In the genomic region with DNA sequence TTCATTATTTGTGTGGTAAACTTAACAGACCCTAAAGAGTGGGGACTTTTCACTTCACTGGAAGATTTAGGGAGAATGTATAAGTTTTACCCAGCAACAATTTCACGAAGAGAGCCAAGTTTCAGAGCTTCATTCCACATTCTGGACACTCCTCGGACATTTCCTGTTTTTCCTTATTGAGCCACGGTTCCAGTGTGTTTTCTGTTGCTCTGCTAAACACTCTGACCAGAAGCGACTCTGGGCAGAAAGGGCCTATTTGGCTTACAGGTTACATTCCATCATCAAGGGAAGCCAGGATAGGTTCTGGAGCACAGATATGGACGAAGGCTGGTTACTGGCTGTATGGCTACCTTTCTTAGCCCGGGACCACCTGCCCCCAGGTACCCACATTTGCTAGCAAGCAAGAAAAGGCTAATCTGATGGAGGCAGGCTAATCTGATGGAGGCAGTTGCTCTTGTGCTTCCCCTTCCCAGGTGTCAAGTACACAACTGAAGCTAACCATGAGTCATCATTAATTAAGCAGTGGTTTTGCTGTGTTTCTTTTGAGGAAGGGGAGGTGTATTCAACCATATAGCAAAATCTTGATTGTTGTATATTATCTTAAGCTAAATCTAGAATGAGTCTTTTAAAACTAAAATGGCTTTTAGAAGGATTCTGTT, we compare ENCODE assay signal across 8 mouse cellular contexts. TPM values are rescaled to one million over a fixed set of nuclear protein-coding genes. Genes with fewer than 3 reads are reported as not detected.
DNase-seq lines count a peak whose midpoint lies in the region; ATAC-seq and TF ChIP-seq lines count a peak whose summit lies in the region.

No protein-coding gene starts in this region.

- WGBS in neural tube, embryonic 14.5 days, result 69% methylated on average over 6 of the region's 6 CpGs

- no peaks in the 10 kb centered on the region for H3K36me3 ChIP-seq in neural tube, embryonic 14.5 days (ENCODE audit: control insufficient read depth, insufficient read depth, low read length)

- H3K9me3 ChIP-seq in neural tube, embryonic 14.5 days (ENCODE audit: control insufficient read depth, low read length), result no peaks in the 10 kb centered on the region

- no peak overlapping the region; the same call in 1 of the 2 replicates for H3K27ac ChIP-seq in left cerebral cortex, adult 2 months
- no peak overlapping the region for H3K27ac ChIP-seq in neural tube, embryonic 14.5 days (ENCODE audit: low read depth, low read length)

- H3K4me1 ChIP-seq in neural tube, embryonic 14.5 days (ENCODE audit: control insufficient read depth, insufficient read depth, low read length), result peaks cover 18% of the 10 kb centered on the region

- no peak for TF ChIP-seq CTCF in left cerebral cortex, adult 2 months (IDR thresholded peaks at IDR 0.05)

- no peak for DNase-seq in left cerebral cortex, adult 2 months (ENCODE audit: extremely low spot score in 1 of 2, low spot score in 2 of 2)
- no peak for DNase-seq in left cerebral cortex, adult 18-20 months (ENCODE audit: low spot score in 2 of 2)
- DNase-seq in c-Kit-positive CD71-positive TER-119-negative erythroid progenitor cells, embryonic 14.5 days (ENCODE audit: low read depth), result peak; percentile 16
- peak; percentile 36 for DNase-seq in induced T-regulatory cell, adult 2 months (ENCODE audit: low read depth)
- no peak for DNase-seq in frontal cortex, postnatal 10 days (ENCODE audit: low spot score in 2 of 2)
- no peak for DNase-seq in retina, embryonic 14.5 days (ENCODE audit: low spot score)

- ATAC-seq in neural tube, embryonic 14.5 days (ENCODE audit: low read depth), result no peak
- ATAC-seq in megakaryocyte-erythroid progenitor cell, adult 5-6 weeks (replicated peaks; ENCODE audit: low FRiP score, low TSS enrichment, poor library complexity, severe bottlenecking), result no peak

- H3K4me3 ChIP-seq in left cerebral cortex, adult 2 months, result peak overlapping the region; percentile 92
- peak overlapping the region; percentile 85; the same call in 1 of the 2 replicates for H3K4me3 ChIP-seq in neural tube, embryonic 14.5 days (ENCODE audit: low read depth, low read length)

- H3K4me2 ChIP-seq in neural tube, embryonic 14.5 days (ENCODE audit: low read depth, low read length), result peak overlapping the region; percentile 60

- intact Hi-C loops in left cerebral cortex, adult 2 months (cut with DNase I), result loop anchor here (5.0 to 10.0 kb wide), 7 partner anchors 95 to 408 kb away; a partner anchor contains a TSS

- H3K9ac ChIP-seq in neural tube, embryonic 14.5 days (replicated peaks; ENCODE audit: low read depth, low read length), result no peak overlapping the region

- H3K27me3 ChIP-seq in neural tube, embryonic 14.5 days (ENCODE audit: control insufficient read depth, insufficient read depth, low read length), result no peaks in the 10 kb centered on the region

RNA-seq across cellular contexts. Expression of a gene that starts 1.7 kb away (rescaled TPM):
- total RNA-seq in left cerebral cortex, adult 2 months (2021), result 10 to 100 TPM; 18.6 to 19.1 TPM
- 10 to 100 TPM; 15.1 to 17.5 TPM for total RNA-seq in left cerebral cortex, adult 18-20 months (2021)
- polyA plus RNA-seq in neural tube, embryonic 14.5 days (2014; fragmentation: Nextera tagmentation; extraction: Ambion mirVana), result 9.3 and 11.3 TPM in 2 replicates
- 13.5 and 21.5 TPM in 2 replicates for total RNA-seq in megakaryocyte-erythroid progenitor cell, adult 5-6 weeks (2014; fragmentation: Nextera tagmentation)
- total RNA-seq in megakaryocyte-erythroid progenitor cell, adult 5-6 weeks (2017), result 17.7 and 33.8 TPM in 2 replicates

RNA-seq across cellular contexts. Expression of a gene that starts 6.0 kb away (rescaled TPM):
- under 1 TPM; 0.25 to 0.26 TPM for total RNA-seq in left cerebral cortex, adult 2 months (2021)
- under 1 TPM; 0.09 to 0.26 TPM for total RNA-seq in left cerebral cortex, adult 18-20 months (2021)
- 0.14 and 0.15 TPM in 2 replicates for polyA plus RNA-seq in neural tube, embryonic 14.5 days (2014; fragmentation: Nextera tagmentation; extraction: Ambion mirVana)
- total RNA-seq in megakaryocyte-erythroid progenitor cell, adult 5-6 weeks (2014; fragmentation: Nextera tagmentation), result not detected in 2 replicates
- total RNA-seq in megakaryocyte-erythroid progenitor cell, adult 5-6 weeks (2017), result 0.19 TPM in 1 of 2 replicates, not detected in the other

Comparison
In these comparisons a context has a peak if more than half of its experiments do, and no peak if none do; other contexts are left out.
1. DNase-seq: peak in c-Kit-positive CD71-positive TER-119-negative erythroid progenitor cells, embryonic 14.5 days (single experiment) and induced T-regulatory cell, adult 2 months (single experiment); none in left cerebral cortex, adult 2 months (0 of 2), left cerebral cortex, adult 18-20 months (0 of 2), frontal cortex, postnatal 10 days (0 of 2) and retina, embryonic 14.5 days (single experiment).